Mouse (Mus musculus) embryonic facial prominence, embryonic 12.5 days (tissue): ENCODE results near the gene Arid5b. TPM values are rescaled to one million over a fixed set of nuclear protein-coding genes. Genes with fewer than 3 reads are reported as not detected.

ENCODE experiments used
- ATAC-seq: fragments of 200-750 bp; cut with Nextera tagmentation; 2 replicates; pipeline ENCODE4 v1.8.0; 2017; ENCODE audit not compliant: insufficient number of reproducible peaks, insufficient read depth, low FRiP score, low TSS enrichment
- H3K27ac ChIP-seq: fragments of 300-500 bp; sonication (generic); 2 replicates; pipeline ENCODE4 v1.5.1; 2016; ENCODE audit warnings: mild to moderate bottlenecking
- H3K27me3 ChIP-seq: fragments of 300-500 bp; sonication (generic); 2 replicates; pipeline ENCODE4 v1.6.1; 2016; ENCODE audit warnings: mild to moderate bottlenecking, moderate library complexity
- H3K36me3 ChIP-seq: fragments of 300-500 bp; sonication (generic); 2 replicates; pipeline ENCODE4 v1.6.1; 2016; ENCODE audit warnings: mild to moderate bottlenecking
- H3K4me1 ChIP-seq: fragments of 300-500 bp; sonication (generic); 2 replicates; pipeline ENCODE4 v1.6.1; 2016
- H3K4me2 ChIP-seq: fragments of 300-500 bp; sonication (generic); replicated peaks from 2 replicates; pipeline ENCODE4 v1.6.1; 2016; ENCODE audit warnings: mild to moderate bottlenecking, moderate library complexity
- H3K4me3 ChIP-seq: fragments of 300-500 bp; sonication (generic); 2 replicates; pipeline ENCODE4 v1.5.1; 2016; ENCODE audit warnings: mild to moderate bottlenecking
- H3K9ac ChIP-seq: fragments of 300-500 bp; sonication (generic); 2 replicates; pipeline ENCODE4 v1.6.1; 2016; ENCODE audit warnings: mild to moderate bottlenecking, moderate library complexity
- H3K9me3 ChIP-seq: fragments of 300-500 bp; sonication (generic); 2 replicates; pipeline ENCODE4 v1.6.1; 2016; ENCODE audit warnings: mild to moderate bottlenecking, moderate library complexity
- WGBS: fragments of 180-500 bp; shearing (Covaris S2); methylation state at CpG from one replicate; pipeline ENCODE4 v1.1.7; 2016; 5-methylcytosine and 5-hydroxymethylcytosine counted together
- polyA plus RNA-seq: library from polyadenylated mRNA; unstranded; fragments of >200 nt; fragmentation: Nextera tagmentation; extraction: Ambion mirVana; gene quantifications from 2 replicates; pipeline ENCODE4 v1.2.1, GENCODE M21; 2016

The Arid5b gene
- polyA plus RNA-seq, 1 experiment from 2014 or later = 50.9 TPM

DNA sequence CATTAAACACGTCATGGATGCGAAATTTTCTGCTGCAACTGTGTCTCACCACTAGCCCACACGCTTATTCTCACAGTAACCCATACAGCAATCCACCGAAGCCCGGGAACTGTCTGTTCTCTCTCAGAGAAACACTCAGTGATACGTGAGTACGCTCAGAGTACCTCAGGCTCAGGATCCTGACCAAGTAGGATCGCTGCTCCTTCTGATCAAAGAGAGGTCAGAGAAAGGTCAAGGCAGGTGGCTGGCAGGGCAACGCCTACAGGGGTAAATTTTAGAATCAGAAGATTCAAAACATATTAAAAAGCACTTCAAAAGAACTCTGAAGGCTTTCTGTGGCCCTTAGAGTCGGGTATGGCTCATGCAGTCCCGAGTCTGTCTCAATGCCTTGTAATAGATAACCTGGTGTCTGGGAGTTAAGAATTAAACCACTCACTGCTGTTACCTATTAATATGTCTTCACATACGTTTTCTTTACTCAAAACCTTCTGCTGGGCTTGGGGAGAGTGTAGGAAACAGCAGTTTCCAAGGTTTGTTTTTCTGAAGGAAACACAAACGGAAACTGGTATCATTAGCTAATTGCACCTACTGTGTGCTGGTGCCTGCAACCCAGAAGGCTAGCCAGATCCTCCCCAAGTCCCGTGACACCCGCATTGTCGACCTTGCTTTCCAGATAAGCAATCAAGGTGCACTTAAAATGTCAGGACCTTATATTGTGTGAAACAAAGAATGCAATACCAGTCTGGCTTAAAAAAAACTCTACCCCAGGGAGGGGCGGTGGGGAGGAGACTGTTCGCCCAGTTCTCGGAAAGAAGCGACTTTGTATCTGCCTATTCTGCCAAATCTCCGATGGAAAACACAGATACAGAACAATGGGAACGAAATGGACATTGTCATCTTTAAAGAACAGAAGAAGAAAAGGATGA is 48.6 kb downstream of the Arid5b start:
- Histone ChIP-seq H3K27ac (no peak overlapping the region), H3K4me3 (no peak overlapping the region), H3K9ac (no peak overlapping the region), H3K4me1 (peaks cover 8% of the 10 kb centered on the region), H3K27me3 (no peaks in the 10 kb centered on the region), H3K9me3 (no peaks in the 10 kb centered on the region), H3K4me2 (no peak overlapping the region), H3K36me3 (peaks cover 34% of the 10 kb centered on the region)
- WGBS = 66% methylated on average over 22 of the region's 22 CpGs
- no peak for ATAC-seq

- no peaks in the 10 kb centered on the region for H3K4me1 ChIP-seq
- H3K36me3 ChIP-seq = peaks cover 27% of the 10 kb centered on the region
- H3K27me3 ChIP-seq = no peaks in the 10 kb centered on the region
- H3K9me3 ChIP-seq = no peaks in the 10 kb centered on the region
- H3K9ac ChIP-seq = no peak overlapping the region
- H3K4me2 ChIP-seq = no peak overlapping the region
- WGBS = 80% methylated on average over 2 of the region's 2 CpGs
- no peak overlapping the region for H3K4me3 ChIP-seq
- ATAC-seq = no peak
- no peak overlapping the region for H3K27ac ChIP-seq
These were observed 55.9 kb downstream of the Arid5b start for GRCm38 (mm10) chr10:68222676-68223075.

GRCm38 (mm10) chr10:68222012-68222411 is 56.5 kb downstream of the Arid5b start:
- 85% methylated on average over 3 of the region's 3 CpGs for WGBS
- Histone ChIP-seq H3K36me3 (peaks cover 34% of the 10 kb centered on the region), H3K27ac (no peak overlapping the region), H3K9ac (no peak overlapping the region), H3K4me1 (no peaks in the 10 kb centered on the region), H3K4me2 (no peak overlapping the region), H3K9me3 (no peaks in the 10 kb centered on the region), H3K4me3 (no peak overlapping the region), H3K27me3 (no peaks in the 10 kb centered on the region)
- ATAC-seq = no peak

GRCm38 (mm10) chr10:68219327-68219726 is 59.2 kb downstream of the Arid5b start:
- H3K9ac ChIP-seq = no peak overlapping the region
- no peak overlapping the region for H3K4me2 ChIP-seq
- WGBS = 60% methylated on average over 9 of the region's 9 CpGs
- no peaks in the 10 kb centered on the region for H3K27me3 ChIP-seq
- H3K4me3 ChIP-seq = no peak overlapping the region
- no peaks in the 10 kb centered on the region for H3K9me3 ChIP-seq
- H3K36me3 ChIP-seq = peaks cover 31% of the 10 kb centered on the region
- ATAC-seq = no peak
- no peaks in the 10 kb centered on the region for H3K4me1 ChIP-seq
- no peak overlapping the region for H3K27ac ChIP-seq

GRCm38 (mm10) chr10:68218678-68219077 is 59.9 kb downstream of the Arid5b start:
- Histone ChIP-seq H3K36me3 (peaks cover 31% of the 10 kb centered on the region), H3K9me3 (no peaks in the 10 kb centered on the region), H3K4me3 (no peak overlapping the region), H3K9ac (no peak overlapping the region), H3K4me2 (no peak overlapping the region), H3K27me3 (no peaks in the 10 kb centered on the region), H3K27ac (no peak overlapping the region), H3K4me1 (no peaks in the 10 kb centered on the region)
- ATAC-seq = no peak
- 82% methylated on average over 4 of the region's 4 CpGs for WGBS

DNA sequence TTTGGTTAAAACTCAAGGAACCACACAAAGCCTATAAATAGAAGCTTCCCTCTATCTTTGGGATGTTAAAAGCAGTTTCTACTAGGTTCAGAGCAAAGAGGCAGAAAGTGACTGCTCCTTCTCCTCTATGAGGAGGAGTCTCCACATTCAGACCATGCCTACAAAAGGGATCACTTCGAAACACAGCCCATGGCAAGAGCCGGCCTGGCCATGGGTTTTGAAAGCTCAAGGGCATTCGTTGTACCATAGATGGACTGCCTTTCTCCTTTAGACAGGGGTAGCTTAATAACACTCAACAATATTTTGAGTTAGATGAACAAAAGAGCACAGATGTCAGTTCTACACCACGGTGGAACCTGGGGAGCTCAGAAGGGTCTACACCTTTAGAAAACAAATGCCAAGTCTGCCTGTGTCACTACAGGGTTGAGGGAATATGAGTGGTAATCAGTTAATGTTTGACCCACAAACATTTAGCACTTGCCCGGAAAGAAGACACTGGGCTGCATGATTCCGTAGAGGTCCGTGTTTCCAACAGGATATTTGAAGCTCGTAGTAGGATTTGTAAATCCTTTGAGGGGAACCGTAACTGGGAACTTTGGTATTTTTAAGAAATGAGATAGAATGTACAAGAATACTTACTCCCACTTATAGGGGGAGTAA is 63.6 kb downstream of the Arid5b start:
- Histone ChIP-seq H3K36me3 (peaks cover 23% of the 10 kb centered on the region), H3K9ac (no peak overlapping the region), H3K4me2 (no peak overlapping the region), H3K27me3 (no peaks in the 10 kb centered on the region), H3K4me1 (peaks cover 14% of the 10 kb centered on the region; the same call in 1 of the 2 replicates), H3K9me3 (no peaks in the 10 kb centered on the region), H3K27ac (no peak overlapping the region), H3K4me3 (no peak overlapping the region)
- 95% methylated on average over 9 of the region's 9 CpGs for WGBS
- ATAC-seq = no peak

DNA sequence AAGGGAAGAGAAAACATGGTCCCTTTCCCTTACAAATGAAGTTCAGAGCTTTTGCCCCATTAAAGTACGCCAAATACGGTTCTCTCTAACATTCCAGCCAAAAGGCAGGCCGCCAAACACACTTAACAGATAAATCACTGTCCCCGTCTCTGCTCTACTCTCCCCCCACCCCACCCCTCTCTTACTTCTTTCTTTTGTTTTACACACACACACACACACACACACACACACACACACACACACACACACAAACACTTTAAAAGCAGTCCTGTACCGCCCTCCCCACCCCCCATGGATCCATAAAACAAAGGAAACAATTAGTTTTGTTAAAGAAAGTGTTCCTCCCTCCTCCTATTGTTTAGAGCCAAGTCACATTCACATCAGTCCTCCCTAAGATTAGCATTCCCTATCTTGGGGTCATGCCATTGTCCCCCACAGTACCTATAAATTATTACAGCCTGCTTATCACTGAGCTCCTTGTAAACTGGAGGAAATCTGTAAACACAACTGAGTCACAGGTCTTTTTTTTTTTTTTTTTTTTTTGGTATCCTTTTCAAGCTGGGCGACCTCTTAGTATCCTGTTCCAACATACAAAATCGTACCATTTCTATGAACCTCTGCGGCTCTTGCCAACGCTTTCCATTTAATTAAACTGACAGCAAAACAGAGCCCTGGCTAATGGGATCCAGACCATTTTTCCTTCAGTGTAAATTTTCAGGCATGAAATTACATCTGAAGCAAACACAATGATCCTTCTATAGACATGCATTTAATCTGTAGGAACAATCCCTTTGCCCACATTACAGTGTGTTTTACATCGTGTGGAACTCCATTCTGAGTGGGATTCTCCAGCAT is 66.3 kb downstream of the Arid5b start:
- Histone ChIP-seq H3K9ac (no peak overlapping the region), H3K4me1 (peaks cover 32% of the 10 kb centered on the region), H3K9me3 (no peaks in the 10 kb centered on the region), H3K4me2 (no peak overlapping the region), H3K4me3 (no peak overlapping the region), H3K36me3 (peaks cover 16% of the 10 kb centered on the region), H3K27me3 (no peaks in the 10 kb centered on the region), H3K27ac (peak overlapping the region; percentile 50; the same call in 1 of the 2 replicates)
- ATAC-seq = no peak
- WGBS = 32% methylated on average over 10 of the region's 10 CpGs

DNA sequence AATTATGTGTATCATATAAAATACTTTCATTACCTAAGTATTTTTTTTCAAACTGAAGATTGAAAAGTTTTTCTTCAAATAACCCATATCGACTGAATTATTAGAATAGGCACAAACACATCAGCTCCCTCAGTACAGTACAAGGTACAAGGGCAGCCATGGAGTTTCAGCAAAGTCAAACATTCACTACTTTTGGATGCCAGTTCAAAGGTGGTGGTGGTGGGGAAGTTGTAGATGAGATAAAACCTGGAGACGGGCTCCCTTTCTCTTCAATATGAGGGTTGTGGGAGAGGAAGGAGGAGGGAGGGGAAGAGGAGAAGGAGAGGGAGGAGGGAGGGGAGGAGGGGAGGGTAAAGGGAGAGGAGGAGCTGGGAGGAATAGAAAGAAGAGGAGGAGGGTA is 67.0 kb downstream of the Arid5b start:
- WGBS = 66% methylated on average over 2 of the region's 2 CpGs
- ATAC-seq = no peak
- no peak overlapping the region for H3K9ac ChIP-seq
- H3K4me3 ChIP-seq = no peak overlapping the region
- no peaks in the 10 kb centered on the region for H3K9me3 ChIP-seq
- H3K27ac ChIP-seq = no peak overlapping the region
- peaks cover 10% of the 10 kb centered on the region for H3K36me3 ChIP-seq
- H3K4me2 ChIP-seq = no peak overlapping the region
- H3K4me1 ChIP-seq = peaks cover 32% of the 10 kb centered on the region
- H3K27me3 ChIP-seq = no peaks in the 10 kb centered on the region

- peak; percentile 50; the same call in 1 of the 2 replicates for ATAC-seq
- Histone ChIP-seq H3K27me3 (no peaks in the 10 kb centered on the region), H3K9ac (no peak overlapping the region), H3K4me3 (no peak overlapping the region), H3K4me1 (peaks cover 32% of the 10 kb centered on the region), H3K4me2 (no peak overlapping the region), H3K9me3 (no peaks in the 10 kb centered on the region), H3K36me3 (no peaks in the 10 kb centered on the region), H3K27ac (no peak overlapping the region)
- 85% methylated on average over 12 of the region's 12 CpGs for WGBS
These were observed 68.4 kb downstream of the Arid5b start for GRCm38 (mm10) chr10:68210025-68210642.

GRCm38 (mm10) chr10:68208670-68209065 is 69.9 kb downstream of the Arid5b start:
- 49% methylated on average over 5 of the region's 5 CpGs for WGBS
- Histone ChIP-seq H3K9ac (no peak overlapping the region), H3K4me2 (0 out of 2 replicates have a peak overlapping the region, but pooled peaks have one; percentile 9), H3K27me3 (no peaks in the 10 kb centered on the region), H3K27ac (peak overlapping the region; percentile 50; the same call in 1 of the 2 replicates), H3K36me3 (no peaks in the 10 kb centered on the region), H3K4me3 (no peak overlapping the region), H3K9me3 (no peaks in the 10 kb centered on the region), H3K4me1 (peaks cover 32% of the 10 kb centered on the region)
- ATAC-seq = no peak
